Mouse (Mus musculus) T-helper 17 cell (primary cell): Measurements from ENCODE around the gene Ldb3.

Experiments used
- in situ Hi-C, 2 experiments: fragments of 300-600 bp; cut with MboI, MseI; formaldehyde crosslinking; loops; 1 replicate in 1 of 2; 2 replicates in 1 of 2; pipeline ENCODE4 v1.15.1; 2025; ENCODE audit warnings: high pct_unique_total_duplicates in 2 of 2

Gene Ldb3

GRCm38 (mm10) chr14:34588498-34588897, at the start of gene Ldb3:
TSS of gene Ldb3 (minus strand) at chr14:34588682.
- in situ Hi-C loops = loop anchor here in 1 of 2 experiments (10.0 kb wide), 1 partner anchor 484 kb away; the partner anchor contains the start of gene A630023A22Rik

GRCm38 (mm10) chr14:34635721-34636120, 47.2 kb upstream of the Ldb3 start:
- in situ Hi-C loops = no loop called here

GRCm38 (mm10) chr14:34635192-34635591, 46.7 kb upstream of the Ldb3 start:
- in situ Hi-C loops = no loop called here

- in situ Hi-C loops = no loop called here
Measured at GRCm38 (mm10) chr14:34632722-34633448, 44.4 kb upstream of the Ldb3 start.

GRCm38 (mm10) chr14:34626824-34627223, 38.3 kb upstream of the Ldb3 start:
- in situ Hi-C loops = no loop called here

- in situ Hi-C loops = loop anchor here in 1 of 2 experiments (5.0 kb wide), 1 partner anchor 154 kb away; no protein-coding TSS in a partner anchor
Measured at GRCm38 (mm10) chr14:34623531-34624210, 35.2 kb upstream of the Ldb3 start.

GRCm38 (mm10) chr14:34623074-34623473, 34.6 kb upstream of the Ldb3 start:
- in situ Hi-C loops = loop anchor here in 1 of 2 experiments (5.0 kb wide), 1 partner anchor 154 kb away; no protein-coding TSS in a partner anchor

- in situ Hi-C loops = loop anchor here in 1 of 2 experiments (5.0 kb wide), 1 partner anchor 157 kb away; no protein-coding TSS in a partner anchor
Measured at GRCm38 (mm10) chr14:34620611-34621376, 32.3 kb upstream of the Ldb3 start.

GRCm38 (mm10) chr14:34618808-34619207, 30.3 kb upstream of the Ldb3 start:
- in situ Hi-C loops = loop anchor here in 1 of 2 experiments (5.0 kb wide), 1 partner anchor 158 kb away; no protein-coding TSS in a partner anchor

- in situ Hi-C loops = loop anchor here in 1 of 2 experiments (5.0 kb wide), 1 partner anchor 160 kb away; no protein-coding TSS in a partner anchor
Measured at GRCm38 (mm10) chr14:34616821-34617220, 28.3 kb upstream of the Ldb3 start.

GRCm38 (mm10) chr14:34615625-34616024, 27.1 kb upstream of the Ldb3 start:
- in situ Hi-C loops = loop anchor here in 1 of 2 experiments (5.0 kb wide), 1 partner anchor 162 kb away; no protein-coding TSS in a partner anchor

- in situ Hi-C loops = loop anchor here in 1 of 2 experiments (5.0 kb wide), 1 partner anchor 162 kb away; no protein-coding TSS in a partner anchor
Measured at GRCm38 (mm10) chr14:34615082-34615481, 26.6 kb upstream of the Ldb3 start.

- in situ Hi-C loops = no loop called here
Measured at GRCm38 (mm10) chr14:34614551-34614950, 26.1 kb upstream of the Ldb3 start.

- in situ Hi-C loops = no loop called here
Measured at GRCm38 (mm10) chr14:34613523-34613922, 25.0 kb upstream of the Ldb3 start.

- in situ Hi-C loops = no loop called here
Measured at GRCm38 (mm10) chr14:34612222-34612621, 23.7 kb upstream of the Ldb3 start.

GRCm38 (mm10) chr14:34611591-34611990, 23.1 kb upstream of the Ldb3 start:
- in situ Hi-C loops = no loop called here

GRCm38 (mm10) chr14:34601910-34602309, 13.4 kb upstream of the Ldb3 start:
- in situ Hi-C loops = no loop called here

- in situ Hi-C loops = no loop called here
Measured at GRCm38 (mm10) chr14:34599941-34600340, 11.5 kb upstream of the Ldb3 start, which contains the start of gene Opn4. TSS of gene Opn4 (minus strand) at chr14:34600142.

GRCm38 (mm10) chr14:34595596-34596255, 7.2 kb upstream of the Ldb3 start:
- in situ Hi-C loops = no loop called here

GRCm38 (mm10) chr14:34591741-34592535, 3.5 kb upstream of the Ldb3 start:
- in situ Hi-C loops = no loop called here
